Mouse (Mus musculus) olfactory bulb, adult 2 months (tissue): ENCODE results near the gene Cplx3.

ENCODE experiments used
- CTCF ChIP-seq: fragments of 200-500 bp; IDR thresholded peaks from 2 replicates; pipeline ENCODE4 v1.5.1; 2012; ENCODE audit warnings: low read depth, mild to moderate bottlenecking, low read length, moderate library complexity; ENCODE audit not compliant: insufficient read depth
- POLR2A ChIP-seq: fragments of 200-500 bp; IDR thresholded peaks from 2 replicates; pipeline ENCODE4 v1.6.1; 2012; ENCODE audit warnings: mild to moderate bottlenecking, low read depth, low read length, moderate library complexity; ENCODE audit not compliant: insufficient read depth

DNA sequence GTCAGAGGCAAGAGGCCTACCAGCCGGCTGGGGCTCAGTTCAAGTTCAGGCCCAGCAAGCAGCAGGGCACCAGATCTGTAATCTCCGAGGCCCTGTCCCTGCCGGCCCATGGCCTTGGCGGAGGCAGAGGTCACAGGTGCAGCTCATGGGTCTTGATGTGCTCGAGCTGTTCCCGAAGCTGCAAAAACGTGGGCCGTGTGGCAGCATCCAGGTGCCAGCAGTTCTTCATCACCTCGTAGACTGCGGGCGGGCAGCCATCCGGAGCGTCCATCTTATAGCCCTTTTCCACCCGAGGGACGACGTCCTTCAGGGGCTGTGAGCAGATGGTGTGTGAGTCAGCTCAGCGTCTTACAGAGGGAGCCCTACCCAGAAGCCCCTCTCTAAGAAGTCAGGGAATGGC is 21.1 kb upstream of the Cplx3 start:
- no peak for TF ChIP-seq CTCF
- no peak for TF ChIP-seq POLR2A
